Mouse (Mus musculus) lung, adult 2 months (tissue): ENCODE measurements at regions not wholly inside any gene's neighbourhood (a gene's known extent, or its start where the extent isn't known, plus 50 kb on each side); places are given as distances from the start of the nearest gene placed in this dataset.

Source experiments
- CTCF ChIP-seq: fragments of 200-500 bp; IDR thresholded peaks from 2 replicates; pipeline ENCODE4 v1.5.1; 2011; ENCODE audit warnings: mild to moderate bottlenecking, low read length, control low read depth; ENCODE audit not compliant: insufficient read depth
- POLR2A ChIP-seq: fragments of 200-500 bp; IDR thresholded peaks from 2 replicates; pipeline ENCODE4 v1.6.1; 2011; ENCODE audit warnings: low read depth, mild to moderate bottlenecking, control low read depth, low read length, borderline replicate concordance; ENCODE audit errors: extremely low read depth

DNA sequence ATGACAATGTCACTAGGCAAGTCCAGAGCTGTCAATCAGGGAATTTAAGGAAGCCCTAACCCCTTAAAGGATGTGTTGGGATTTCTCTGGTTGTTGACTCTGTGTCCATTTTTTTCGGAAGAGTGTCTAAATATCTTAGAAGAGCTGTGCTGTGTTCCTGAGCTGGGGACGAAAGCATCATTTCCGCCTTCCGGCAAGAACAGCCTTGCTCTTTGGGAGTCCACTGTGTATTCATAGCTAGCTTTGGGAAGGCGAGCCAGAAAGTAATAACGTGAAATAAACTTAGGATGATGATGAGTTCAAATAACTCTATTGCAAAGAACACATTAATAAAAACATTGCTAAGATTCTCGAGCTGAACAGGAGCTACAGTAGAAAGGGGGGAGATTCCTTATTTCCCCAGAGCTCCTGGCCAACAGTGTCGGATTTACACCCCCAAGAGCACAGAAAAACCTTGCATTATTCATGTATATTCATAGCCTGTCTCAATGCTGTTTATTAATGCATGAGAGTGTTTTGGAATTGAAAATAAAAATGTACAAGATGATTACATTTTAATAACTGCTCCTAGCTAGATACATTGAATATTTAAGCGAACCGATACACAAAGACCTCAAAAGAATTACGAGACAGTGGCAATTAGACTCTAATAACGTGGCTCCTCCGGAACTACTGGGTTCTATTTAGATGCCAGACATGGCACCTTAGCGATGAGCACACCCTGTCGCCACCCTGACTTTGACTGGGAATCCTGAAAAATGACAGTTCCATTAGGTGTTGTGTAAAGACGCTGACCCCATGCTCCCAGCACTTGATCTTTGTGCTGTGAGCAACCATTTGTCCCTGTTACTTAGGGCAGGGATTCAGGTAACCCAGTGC is 80.5 kb upstream of the Smarcad1 start:
- TF ChIP-seq POLR2A (no peak), CTCF (no peak)
